Mouse (Mus musculus): Measurements from ENCODE around the gene Dhrs7b. TPM values are rescaled to one million over a fixed set of nuclear protein-coding genes. Genes with fewer than 3 reads are reported as not detected.
"Not testable (repeated sequence)": the region's sequence is repeated elsewhere in the genome, so short reads cannot be mapped to it uniquely, and the experiment has no call there.

Dhrs7b gene
- polyA plus RNA-seq, 1 experiment from 2014 or later, result 32.3 TPM

DNA sequence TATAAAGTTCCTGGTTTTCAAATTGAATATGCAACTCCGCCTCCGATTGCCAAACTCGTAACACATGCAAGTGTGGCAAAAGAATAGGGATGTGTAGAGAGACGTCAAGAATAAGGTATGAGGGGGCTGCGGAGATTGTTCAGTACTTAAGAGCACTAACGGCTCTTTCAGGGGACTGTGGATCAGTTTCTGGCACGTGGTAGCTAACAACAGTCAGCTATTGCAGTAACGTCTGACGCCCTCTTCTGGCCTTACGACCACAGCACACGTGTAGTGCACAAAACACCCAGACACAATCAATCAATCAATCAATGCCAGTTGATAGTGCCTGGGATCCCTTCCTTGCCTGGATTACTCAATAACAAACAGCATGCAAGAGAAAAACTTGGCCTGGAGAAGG lies 49.0 kb downstream of the Dhrs7b start:
- Histone ChIP-seq H3K27me3 (no peaks in the 10 kb centered on the region), H3K4me2 (replicated peaks) (peak overlapping the region; percentile 72), H3K4me3 (peak overlapping the region; percentile 67), H3K9ac (replicated peaks) (peak overlapping the region; percentile 66), H3K4me1 (peaks cover 38% of the 10 kb centered on the region), H3K9me3 (no peaks in the 10 kb centered on the region), H3K36me3 (no peaks in the 10 kb centered on the region), H3K27ac (replicated peaks) (peak overlapping the region; percentile 91)
- WGBS, result under 1% methylated on average over 11 of the region's 11 CpGs
- no peak for ATAC-seq (replicated peaks)

- H3K36me3 ChIP-seq, result no peaks in the 10 kb centered on the region
- 89% methylated on average over 4 of the region's 4 CpGs for WGBS
- no peak overlapping the region for H3K27ac ChIP-seq (replicated peaks)
- H3K9me3 ChIP-seq, result no peaks in the 10 kb centered on the region
- no peak overlapping the region for H3K9ac ChIP-seq (replicated peaks)
- H3K4me2 ChIP-seq (replicated peaks), result no peak overlapping the region
- H3K4me1 ChIP-seq, result peaks cover 31% of the 10 kb centered on the region
- H3K27me3 ChIP-seq, result no peaks in the 10 kb centered on the region
- H3K4me3 ChIP-seq, result no peak overlapping the region
- ATAC-seq (replicated peaks), result no peak
Observed at GRCm38 (mm10) chr11:60880559-60880958, 50.1 kb downstream of the Dhrs7b start.

GRCm38 (mm10) chr11:60882386-60882785 lies 52.0 kb downstream of the Dhrs7b start:
- no peak for ATAC-seq (replicated peaks)
- no peak overlapping the region for H3K4me3 ChIP-seq
- peaks cover 13% of the 10 kb centered on the region for H3K4me1 ChIP-seq
- no peak overlapping the region for H3K27ac ChIP-seq (replicated peaks)
- no peak overlapping the region for H3K9ac ChIP-seq (replicated peaks)
- WGBS, result 81% methylated on average over 3 of the region's 3 CpGs
- no peaks in the 10 kb centered on the region for H3K27me3 ChIP-seq
- no peaks in the 10 kb centered on the region for H3K9me3 ChIP-seq
- H3K36me3 ChIP-seq, result no peaks in the 10 kb centered on the region
- no peak overlapping the region for H3K4me2 ChIP-seq (replicated peaks)

GRCm38 (mm10) chr11:60886986-60887385 lies 56.6 kb downstream of the Dhrs7b start:
- H3K9ac ChIP-seq (replicated peaks); H3K4me3 ChIP-seq; H3K27ac ChIP-seq (replicated peaks); H3K4me2 ChIP-seq (replicated peaks); H3K4me1 ChIP-seq; H3K36me3 ChIP-seq; ATAC-seq (replicated peaks); H3K27me3 ChIP-seq; H3K9me3 ChIP-seq: not testable (repeated sequence)
- WGBS, result 81% methylated on average over 3 of the region's 3 CpGs

GRCm38 (mm10) chr11:60889861-60890260 lies 59.4 kb downstream of the Dhrs7b start:
- no peak for ATAC-seq (replicated peaks)
- 67% methylated on average over 2 of the region's 2 CpGs for WGBS
- Histone ChIP-seq H3K27me3 (no peaks in the 10 kb centered on the region), H3K9me3 (no peaks in the 10 kb centered on the region), H3K36me3 (no peaks in the 10 kb centered on the region), H3K4me2 (replicated peaks) (no peak overlapping the region), H3K4me1 (no peaks in the 10 kb centered on the region), H3K9ac (replicated peaks) (no peak overlapping the region), H3K4me3 (no peak overlapping the region), H3K27ac (replicated peaks) (no peak overlapping the region)

DNA sequence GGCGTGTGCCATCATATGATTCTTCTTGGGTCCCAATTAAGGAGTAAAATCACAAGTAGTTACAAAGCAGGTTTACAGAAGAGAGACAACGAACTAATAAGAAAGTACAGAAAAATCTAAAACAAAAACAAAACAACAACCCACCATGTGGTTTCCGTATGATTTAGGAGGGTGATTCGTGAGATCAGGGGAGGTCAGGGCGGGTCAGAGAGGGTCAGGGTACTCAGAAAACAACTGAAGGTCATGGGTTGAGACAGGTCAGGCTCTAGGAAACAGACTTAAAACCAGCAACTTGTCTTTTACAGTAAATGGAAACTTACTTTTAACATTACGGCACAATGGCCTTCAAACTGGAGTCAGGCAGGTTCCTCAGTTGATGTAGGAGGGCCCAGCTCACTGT lies 59.9 kb downstream of the Dhrs7b start:
- ATAC-seq (replicated peaks), result no peak
- no peak overlapping the region for H3K4me2 ChIP-seq (replicated peaks)
- H3K9me3 ChIP-seq, result no peaks in the 10 kb centered on the region
- WGBS, result 74% methylated on average over 6 of the region's 6 CpGs
- no peaks in the 10 kb centered on the region for H3K27me3 ChIP-seq
- H3K4me3 ChIP-seq, result no peak overlapping the region
- no peaks in the 10 kb centered on the region for H3K36me3 ChIP-seq
- H3K9ac ChIP-seq (replicated peaks), result no peak overlapping the region
- no peak overlapping the region for H3K27ac ChIP-seq (replicated peaks)
- no peaks in the 10 kb centered on the region for H3K4me1 ChIP-seq

GRCm38 (mm10) chr11:60890744-60891143 lies 60.3 kb downstream of the Dhrs7b start:
- Histone ChIP-seq H3K27ac (replicated peaks) (no peak overlapping the region), H3K36me3 (no peaks in the 10 kb centered on the region), H3K4me3 (no peak overlapping the region), H3K9me3 (no peaks in the 10 kb centered on the region), H3K4me1 (no peaks in the 10 kb centered on the region), H3K9ac (replicated peaks) (no peak overlapping the region), H3K4me2 (replicated peaks) (no peak overlapping the region), H3K27me3 (no peaks in the 10 kb centered on the region)
- no peak for ATAC-seq (replicated peaks)
- 69% methylated on average over 3 of the region's 3 CpGs for WGBS

- no peak overlapping the region for H3K4me2 ChIP-seq (replicated peaks)
- H3K9ac ChIP-seq (replicated peaks), result no peak overlapping the region
- no peak overlapping the region for H3K4me3 ChIP-seq
- no peaks in the 10 kb centered on the region for H3K9me3 ChIP-seq
- no peak overlapping the region for H3K27ac ChIP-seq (replicated peaks)
- H3K4me1 ChIP-seq, result no peaks in the 10 kb centered on the region
- no peak for ATAC-seq (replicated peaks)
- 13% methylated on average over 4 of the region's 4 CpGs for WGBS
- no peaks in the 10 kb centered on the region for H3K27me3 ChIP-seq
- no peaks in the 10 kb centered on the region for H3K36me3 ChIP-seq
Observed at GRCm38 (mm10) chr11:60895915-60896314, 65.5 kb downstream of the Dhrs7b start.

DNA sequence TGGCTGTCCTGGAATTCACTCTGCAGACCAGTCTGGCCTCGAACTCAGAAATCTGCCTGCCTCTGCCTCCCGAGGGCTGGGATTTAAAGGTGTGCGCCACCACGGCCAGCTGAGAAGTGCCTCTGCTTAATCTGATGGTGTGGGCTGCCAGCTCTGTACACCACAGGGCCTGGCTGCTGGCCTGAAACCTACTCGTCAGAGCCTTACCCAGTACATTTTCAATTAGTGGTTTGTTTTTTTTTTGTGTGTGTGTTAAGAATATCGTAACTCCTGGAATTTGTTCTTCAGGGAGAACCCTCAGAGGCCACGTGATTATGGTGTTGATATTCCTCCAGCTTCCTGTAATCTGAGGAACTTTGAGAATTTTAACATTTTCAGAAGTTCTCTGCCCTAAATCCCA lies 71.6 kb downstream of the Dhrs7b start:
- H3K27me3 ChIP-seq, result no peaks in the 10 kb centered on the region
- 83% methylated on average over 7 of the region's 7 CpGs for WGBS
- no peak overlapping the region for H3K4me3 ChIP-seq
- no peak overlapping the region for H3K27ac ChIP-seq (replicated peaks)
- no peak overlapping the region for H3K9ac ChIP-seq (replicated peaks)
- no peak for ATAC-seq (replicated peaks)
- peaks cover 31% of the 10 kb centered on the region for H3K36me3 ChIP-seq
- H3K9me3 ChIP-seq, result no peaks in the 10 kb centered on the region
- no peak overlapping the region for H3K4me2 ChIP-seq (replicated peaks)
- H3K4me1 ChIP-seq, result no peaks in the 10 kb centered on the region

DNA sequence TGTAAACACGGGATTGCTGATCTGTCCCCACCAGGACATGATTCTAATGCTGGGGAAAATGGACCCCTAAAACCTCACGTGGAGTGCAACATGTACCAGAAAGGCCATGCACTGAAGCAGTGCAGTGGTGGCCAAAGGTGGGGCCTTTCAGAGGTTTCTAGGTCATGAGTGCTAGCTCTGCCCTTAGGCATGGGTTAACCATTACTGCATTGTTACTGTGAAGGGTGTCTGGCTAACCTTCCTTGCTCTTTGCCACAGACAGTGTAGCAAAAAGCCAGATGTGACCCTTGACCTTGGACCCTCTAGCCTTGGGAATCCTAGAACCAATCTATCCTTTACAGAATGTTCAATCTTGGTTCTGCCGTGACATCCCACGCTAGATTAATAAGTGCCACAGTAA lies 72.1 kb downstream of the Dhrs7b start:
- Histone ChIP-seq H3K27ac (replicated peaks) (no peak overlapping the region), H3K9ac (replicated peaks) (no peak overlapping the region), H3K4me3 (no peak overlapping the region), H3K27me3 (no peaks in the 10 kb centered on the region), H3K4me1 (no peaks in the 10 kb centered on the region), H3K9me3 (no peaks in the 10 kb centered on the region), H3K36me3 (peaks cover 31% of the 10 kb centered on the region), H3K4me2 (replicated peaks) (no peak overlapping the region)
- no peak for ATAC-seq (replicated peaks)
- 89% methylated on average over 4 of the region's 4 CpGs for WGBS

DNA sequence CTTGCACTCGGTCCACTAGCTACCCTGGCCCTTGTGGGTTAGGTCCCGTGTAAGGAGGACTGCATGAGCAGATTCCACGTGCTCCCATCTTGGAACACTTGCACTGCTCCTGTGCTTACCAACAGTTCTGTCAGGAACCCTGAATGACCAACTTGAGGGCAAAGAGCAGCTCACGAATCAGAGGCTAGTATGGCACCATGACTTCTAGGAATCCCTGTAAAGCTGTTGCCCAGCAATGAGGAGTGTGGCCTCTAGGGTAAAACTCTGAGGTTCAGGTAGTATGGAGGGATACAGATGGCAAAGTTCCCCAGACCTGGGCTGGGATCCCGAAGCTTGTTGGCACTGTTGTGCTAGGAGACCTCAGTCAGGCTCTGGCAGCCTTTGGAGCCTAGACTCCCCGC lies 73.2 kb downstream of the Dhrs7b start:
- no peaks in the 10 kb centered on the region for H3K27me3 ChIP-seq
- peaks cover 31% of the 10 kb centered on the region for H3K36me3 ChIP-seq
- no peaks in the 10 kb centered on the region for H3K9me3 ChIP-seq
- H3K4me2 ChIP-seq (replicated peaks), result no peak overlapping the region
- H3K4me3 ChIP-seq, result no peak overlapping the region
- no peaks in the 10 kb centered on the region for H3K4me1 ChIP-seq
- H3K9ac ChIP-seq (replicated peaks), result no peak overlapping the region
- no peak for ATAC-seq (replicated peaks)
- WGBS, result 86% methylated on average over 6 of the region's 6 CpGs
- no peak overlapping the region for H3K27ac ChIP-seq (replicated peaks)

GRCm38 (mm10) chr11:60905407-60906120 lies 75.1 kb downstream of the Dhrs7b start:
- 88% methylated on average over 10 of the region's 10 CpGs for WGBS

DNA sequence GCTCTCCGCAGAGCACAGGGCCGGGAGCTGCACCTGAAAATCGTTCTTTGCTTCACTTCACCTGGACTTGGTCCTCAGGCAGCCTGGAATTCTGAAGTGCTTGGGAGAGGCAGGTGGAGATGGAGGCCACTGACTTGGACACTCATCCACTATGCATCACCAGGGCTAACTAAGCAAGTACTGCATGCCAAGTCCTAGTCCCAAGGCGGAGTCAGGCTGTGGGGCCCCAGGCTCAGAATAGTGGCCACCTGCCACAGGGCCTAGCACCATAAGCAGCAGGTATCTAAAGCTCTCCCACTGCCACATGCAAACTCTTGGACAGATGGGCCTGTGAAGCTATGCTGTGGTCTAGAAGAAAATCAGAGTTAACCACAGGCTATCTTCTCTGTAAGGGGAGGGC lies 76.0 kb downstream of the Dhrs7b start:
- 91% methylated on average over 4 of the region's 4 CpGs for whole genome bisulfite sequencing
- no peak overlapping the region for H3K27ac ChIP-seq (replicated peaks)
- no peaks in the 10 kb centered on the region for H3K27me3 ChIP-seq
- no peak overlapping the region for H3K4me2 ChIP-seq (replicated peaks)
- no peak overlapping the region for H3K9ac ChIP-seq (replicated peaks)
- no peaks in the 10 kb centered on the region for H3K9me3 ChIP-seq
- ATAC-seq (replicated peaks), result no peak
- peaks cover 4% of the 10 kb centered on the region for H3K4me1 ChIP-seq
- peaks cover 31% of the 10 kb centered on the region for H3K36me3 ChIP-seq
- no peak overlapping the region for H3K4me3 ChIP-seq

More at GRCm38 (mm10) chr11:60905407-60906120, 75.1 kb downstream of the Dhrs7b start:
- Histone ChIP-seq H3K36me3 (peaks cover 31% of the 10 kb centered on the region), H3K9me3 (no peaks in the 10 kb centered on the region), H3K4me3 (no peak overlapping the region), H3K4me1 (no peaks in the 10 kb centered on the region), H3K9ac (replicated peaks) (no peak overlapping the region), H3K27me3 (no peaks in the 10 kb centered on the region), H3K4me2 (replicated peaks) (no peak overlapping the region), H3K27ac (replicated peaks) (no peak overlapping the region)
- ATAC-seq (replicated peaks), result no peak

All from forebrain, embryonic 15.5 days (tissue).